Mouse (Mus musculus) embryonic facial prominence, embryonic 15.5 days (tissue): Measurements from ENCODE around the gene Kcnh2. TPM values are rescaled to one million over a fixed set of nuclear protein-coding genes. Genes with fewer than 3 reads are reported as not detected.

ENCODE experiments used
- ATAC-seq: fragments of 200-750 bp; cut with Nextera tagmentation; 2 replicates; pipeline ENCODE4 v1.8.0; 2017; ENCODE audit warnings: low read depth, moderate TSS enrichment; ENCODE audit not compliant: insufficient number of reproducible peaks, low FRiP score, low TSS enrichment
- H3K27ac ChIP-seq: fragments of 300-500 bp; sonication (generic); replicated peaks from 2 replicates; pipeline ENCODE4 v1.5.1; 2015; ENCODE audit warnings: mild to moderate bottlenecking, inconsistent platforms
- H3K27me3 ChIP-seq: fragments of 300-500 bp; sonication (generic); 2 replicates; pipeline ENCODE4 v1.6.1; 2015; ENCODE audit warnings: inconsistent platforms
- H3K36me3 ChIP-seq: fragments of 300-500 bp; sonication (generic); 2 replicates; pipeline ENCODE4 v1.6.1; 2015; ENCODE audit warnings: mild to moderate bottlenecking, inconsistent platforms
- H3K4me1 ChIP-seq: fragments of 300-500 bp; sonication (generic); 2 replicates; pipeline ENCODE4 v1.6.1; 2015; ENCODE audit warnings: inconsistent platforms
- H3K4me2 ChIP-seq: fragments of 300-500 bp; sonication (generic); replicated peaks from 2 replicates; pipeline ENCODE4 v1.6.1; 2015; ENCODE audit warnings: mild to moderate bottlenecking, inconsistent platforms
- H3K4me3 ChIP-seq: fragments of 300-500 bp; sonication (generic); replicated peaks from 2 replicates; pipeline ENCODE4 v1.5.1; 2015; ENCODE audit warnings: mild to moderate bottlenecking, inconsistent platforms
- H3K9ac ChIP-seq: fragments of 300-500 bp; sonication (generic); 2 replicates; pipeline ENCODE4 v1.6.1; 2015; ENCODE audit warnings: inconsistent platforms
- H3K9me3 ChIP-seq: fragments of 300-500 bp; sonication (generic); replicated peaks from 2 replicates; pipeline ENCODE4 v1.6.1; 2016; ENCODE audit warnings: inconsistent platforms
- WGBS: fragments of 180-500 bp; shearing (Covaris S2); methylation state at CpG from one replicate; pipeline ENCODE4 v1.1.7; 2015; 5-methylcytosine and 5-hydroxymethylcytosine counted together
- polyA plus RNA-seq: library from polyadenylated mRNA; unstranded; fragments of >200 nt; fragmentation: Nextera tagmentation; extraction: Ambion mirVana; gene quantifications from 2 replicates; pipeline ENCODE4 v1.2.1, GENCODE M21; 2015

Kcnh2 gene
- polyA plus RNA-seq, 1 experiment from 2014 or later = 5.1 TPM

DNA sequence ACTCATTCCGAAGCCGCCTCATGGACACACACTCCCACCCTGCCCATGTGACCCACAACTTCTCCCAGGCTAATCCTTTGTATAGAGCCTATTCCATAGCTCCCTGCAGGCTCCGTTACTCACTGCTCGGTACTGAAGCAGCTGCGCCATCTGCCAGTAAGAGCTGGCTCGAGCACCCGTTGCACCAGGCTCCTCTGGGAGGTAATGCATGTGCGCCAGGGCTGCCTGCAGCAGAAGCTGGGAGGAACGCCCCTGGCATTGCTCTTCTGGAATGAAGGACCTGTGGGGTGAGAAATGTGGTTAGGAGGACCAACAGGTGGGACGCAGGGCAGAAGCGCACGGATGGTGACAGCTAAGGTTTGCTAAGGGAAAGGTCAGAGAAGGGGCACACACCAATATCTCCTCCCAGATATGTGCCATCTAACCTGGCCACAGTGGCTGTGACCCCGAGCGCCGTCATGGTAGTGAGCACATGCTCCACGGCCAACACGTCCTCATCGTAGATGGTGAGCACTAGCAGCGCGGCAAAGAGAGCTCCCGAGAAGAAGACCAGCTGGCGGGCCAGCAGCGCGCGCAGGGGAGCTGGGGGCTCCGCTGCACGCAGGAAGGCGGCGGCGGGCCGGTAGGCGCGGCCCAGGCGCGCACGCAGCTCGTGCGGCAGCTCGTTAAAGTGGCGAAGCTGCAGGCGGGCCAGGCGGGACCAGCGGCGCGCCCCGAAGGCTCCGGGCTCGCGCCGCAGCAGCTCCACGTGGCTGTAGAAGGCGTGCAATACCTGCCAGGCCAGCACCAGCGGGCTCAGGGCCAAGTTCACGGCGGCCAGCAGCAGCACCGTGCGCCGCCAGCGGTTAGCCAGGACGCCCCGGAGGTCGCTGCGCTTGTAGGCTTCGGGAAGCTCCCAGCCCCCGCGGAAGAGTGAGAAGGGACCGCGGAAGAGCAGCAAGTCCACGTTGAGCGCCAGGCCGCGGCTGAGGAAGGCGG lies 36.1 kb upstream of the Kcnh2 start:
- peak; percentile 19; the same call in 1 of the 2 replicates for ATAC-seq

GRCm38 (mm10) chr5:24385887-24386550 lies 34.6 kb upstream of the Kcnh2 start:
- H3K9ac ChIP-seq = no peak overlapping the region
- no peak for ATAC-seq
- H3K36me3 ChIP-seq = no peaks in the 10 kb centered on the region
- H3K9me3 ChIP-seq = no peaks in the 10 kb centered on the region
- peaks cover 30% of the 10 kb centered on the region for H3K4me1 ChIP-seq
- 82% methylated on average over 10 of the region's 10 CpGs for WGBS
- no peak overlapping the region for H3K27ac ChIP-seq
- H3K27me3 ChIP-seq = peaks cover 45% of the 10 kb centered on the region
- no peak overlapping the region for H3K4me2 ChIP-seq
- H3K4me3 ChIP-seq = no peak overlapping the region

More for the DNA sequence above, 36.1 kb upstream of the Kcnh2 start:
- H3K4me3 ChIP-seq = peak overlapping the region; percentile 47
- H3K36me3 ChIP-seq = no peaks in the 10 kb centered on the region
- peaks cover 45% of the 10 kb centered on the region for H3K27me3 ChIP-seq
- under 1% methylated on average over 73 of the region's 73 CpGs for WGBS
- H3K9ac ChIP-seq = peak overlapping the region; percentile 24
- no peak overlapping the region for H3K27ac ChIP-seq
- peak overlapping the region; percentile 94 for H3K4me2 ChIP-seq
- H3K4me1 ChIP-seq = peaks cover 30% of the 10 kb centered on the region
- H3K9me3 ChIP-seq = no peaks in the 10 kb centered on the region

GRCm38 (mm10) chr5:24385374-24385773 lies 34.0 kb upstream of the Kcnh2 start:
- Histone ChIP-seq H3K27ac (no peak overlapping the region), H3K9me3 (no peaks in the 10 kb centered on the region), H3K4me1 (peaks cover 30% of the 10 kb centered on the region), H3K27me3 (peaks cover 45% of the 10 kb centered on the region), H3K9ac (no peak overlapping the region), H3K4me3 (no peak overlapping the region), H3K4me2 (no peak overlapping the region), H3K36me3 (no peaks in the 10 kb centered on the region)
- ATAC-seq = no peak
- 90% methylated on average over 5 of the region's 5 CpGs for WGBS

DNA sequence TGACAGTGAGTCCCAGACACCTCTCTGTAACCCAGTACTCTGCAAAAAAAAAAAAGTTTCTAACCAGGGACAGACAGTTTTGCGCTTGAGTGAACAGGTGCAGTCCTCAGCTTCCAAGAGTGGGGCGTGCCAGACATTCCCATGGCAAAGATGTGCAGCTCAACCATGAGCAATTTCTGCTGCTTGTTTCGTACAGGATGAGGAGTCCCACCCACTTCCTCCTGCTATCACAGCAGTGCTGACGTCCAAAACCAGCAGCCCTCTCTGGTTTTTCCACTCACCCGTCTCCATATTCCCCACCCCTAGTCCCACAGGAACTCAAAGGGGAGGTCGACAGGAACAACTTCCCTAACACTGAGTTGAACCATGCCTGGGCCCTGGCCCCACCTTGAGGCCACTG lies 33.0 kb upstream of the Kcnh2 start:
- no peak overlapping the region for H3K4me3 ChIP-seq
- no peak for ATAC-seq
- no peaks in the 10 kb centered on the region for H3K9me3 ChIP-seq
- 52% methylated on average over 6 of the region's 6 CpGs for WGBS
- H3K4me2 ChIP-seq = no peak overlapping the region
- H3K27ac ChIP-seq = no peak overlapping the region
- H3K4me1 ChIP-seq = peaks cover 30% of the 10 kb centered on the region
- no peaks in the 10 kb centered on the region for H3K36me3 ChIP-seq
- H3K27me3 ChIP-seq = peaks cover 42% of the 10 kb centered on the region
- H3K9ac ChIP-seq = no peak overlapping the region

DNA sequence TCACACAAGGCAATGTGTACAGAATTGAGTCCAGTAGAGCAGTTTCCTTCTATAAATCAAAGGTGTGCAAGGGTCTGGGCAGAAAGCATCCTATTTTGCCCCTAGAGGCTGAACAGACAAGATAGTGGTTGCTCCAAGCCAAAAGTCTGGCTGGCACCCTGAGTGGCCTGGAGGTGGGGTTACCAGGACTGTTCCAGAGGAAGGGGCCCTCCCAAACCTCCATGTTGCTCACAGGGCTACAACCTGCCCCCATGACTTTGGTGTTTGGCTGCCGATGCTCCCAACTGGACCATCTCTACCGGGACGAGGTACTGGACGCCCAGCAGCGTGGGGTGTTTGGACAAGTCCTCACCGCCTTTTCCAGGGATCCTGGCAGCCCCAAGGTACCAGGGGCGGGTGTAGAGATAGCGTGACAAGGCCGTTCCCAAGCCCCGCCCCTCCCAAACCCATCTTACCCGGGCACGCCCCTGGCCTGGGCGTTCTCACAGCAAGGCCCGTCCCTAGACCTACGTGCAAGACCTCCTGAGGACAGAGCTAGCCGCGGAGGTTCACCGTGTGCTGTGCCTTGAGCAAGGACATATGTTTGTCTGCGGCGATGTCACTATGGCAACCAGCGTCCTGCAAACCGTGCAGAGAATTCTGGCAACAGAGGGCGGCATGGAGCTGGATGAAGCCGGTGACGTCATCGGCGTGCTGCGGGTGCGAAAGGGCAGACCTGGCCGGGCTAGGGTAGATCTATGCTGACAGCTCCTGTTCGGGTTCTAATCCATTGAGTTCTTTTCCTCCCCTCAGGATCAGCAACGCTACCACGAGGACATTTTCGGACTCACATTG lies 31.8 kb upstream of the Kcnh2 start:
- no peak overlapping the region for H3K27ac ChIP-seq
- peak overlapping the region; percentile 51 for H3K4me3 ChIP-seq
- WGBS = 1% methylated on average over 34 of the region's 34 CpGs
- H3K4me2 ChIP-seq = peak overlapping the region; percentile 70
- H3K4me1 ChIP-seq = peaks cover 28% of the 10 kb centered on the region
- peaks cover 33% of the 10 kb centered on the region for H3K27me3 ChIP-seq
- peak overlapping the region; percentile 26 for H3K9ac ChIP-seq
- H3K36me3 ChIP-seq = no peaks in the 10 kb centered on the region
- H3K9me3 ChIP-seq = no peaks in the 10 kb centered on the region
- peak; percentile 82 for ATAC-seq

- Histone ChIP-seq H3K9me3 (no peaks in the 10 kb centered on the region), H3K27ac (no peak overlapping the region), H3K27me3 (peaks cover 26% of the 10 kb centered on the region), H3K9ac (no peak overlapping the region), H3K4me1 (peaks cover 15% of the 10 kb centered on the region), H3K36me3 (no peaks in the 10 kb centered on the region), H3K4me2 (no peak overlapping the region), H3K4me3 (no peak overlapping the region)
- WGBS = 40% methylated on average over 2 of the region's 2 CpGs
- ATAC-seq = no peak
Measured at GRCm38 (mm10) chr5:24381988-24382387, 30.6 kb upstream of the Kcnh2 start.

DNA sequence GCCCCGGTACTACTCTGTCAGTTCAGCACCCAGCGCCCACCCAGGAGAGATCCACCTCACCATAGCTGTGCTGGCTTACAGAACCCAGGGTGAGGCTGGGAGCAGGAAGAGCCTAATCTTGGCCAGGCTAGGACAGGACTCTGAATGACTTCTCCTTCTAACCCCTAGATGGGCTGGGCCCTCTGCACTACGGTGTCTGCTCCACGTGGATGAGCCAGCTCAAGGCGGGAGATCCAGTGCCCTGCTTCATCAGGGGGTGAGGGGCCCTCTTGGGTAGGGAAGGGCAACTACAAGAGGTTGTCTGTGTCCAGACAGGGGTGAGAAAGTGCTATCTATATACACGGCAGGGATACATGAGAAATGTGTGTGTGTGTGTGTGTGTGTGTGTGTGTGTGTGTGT lies 30.1 kb upstream of the Kcnh2 start:
- no peak overlapping the region for H3K9ac ChIP-seq
- peaks cover 14% of the 10 kb centered on the region for H3K4me1 ChIP-seq
- 68% methylated on average over 6 of the region's 6 CpGs for WGBS
- no peak overlapping the region for H3K4me2 ChIP-seq
- peaks cover 21% of the 10 kb centered on the region for H3K27me3 ChIP-seq
- no peak overlapping the region for H3K27ac ChIP-seq
- H3K4me3 ChIP-seq = no peak overlapping the region
- H3K36me3 ChIP-seq = no peaks in the 10 kb centered on the region
- ATAC-seq = no peak
- no peaks in the 10 kb centered on the region for H3K9me3 ChIP-seq

DNA sequence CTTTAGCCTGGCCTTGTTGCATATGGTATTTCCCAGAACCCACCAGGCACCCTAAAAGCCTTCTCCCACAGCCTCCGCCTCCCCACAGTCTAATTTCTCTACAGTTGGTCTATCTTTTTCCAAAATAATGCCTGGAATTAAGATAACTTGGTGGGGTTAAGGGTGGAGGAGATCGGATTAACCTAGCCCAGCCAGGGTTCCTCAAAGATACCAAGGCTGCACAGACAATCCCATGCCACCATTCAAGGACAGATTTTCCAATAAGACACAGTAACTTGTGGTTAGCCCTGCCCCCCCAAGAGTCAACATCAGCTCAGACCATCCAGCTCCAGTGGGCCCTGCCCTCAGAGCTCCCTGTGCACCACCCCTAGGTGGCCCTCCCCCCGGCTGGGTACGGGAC lies 29.1 kb upstream of the Kcnh2 start:
- H3K27me3 ChIP-seq = peaks cover 12% of the 10 kb centered on the region
- H3K4me1 ChIP-seq = peaks cover 14% of the 10 kb centered on the region
- H3K4me2 ChIP-seq = no peak overlapping the region
- no peaks in the 10 kb centered on the region for H3K9me3 ChIP-seq
- ATAC-seq = no peak
- H3K4me3 ChIP-seq = no peak overlapping the region
- no peak overlapping the region for H3K27ac ChIP-seq
- H3K36me3 ChIP-seq = no peaks in the 10 kb centered on the region
- H3K9ac ChIP-seq = no peak overlapping the region
- WGBS = 90% methylated on average over 4 of the region's 4 CpGs

DNA sequence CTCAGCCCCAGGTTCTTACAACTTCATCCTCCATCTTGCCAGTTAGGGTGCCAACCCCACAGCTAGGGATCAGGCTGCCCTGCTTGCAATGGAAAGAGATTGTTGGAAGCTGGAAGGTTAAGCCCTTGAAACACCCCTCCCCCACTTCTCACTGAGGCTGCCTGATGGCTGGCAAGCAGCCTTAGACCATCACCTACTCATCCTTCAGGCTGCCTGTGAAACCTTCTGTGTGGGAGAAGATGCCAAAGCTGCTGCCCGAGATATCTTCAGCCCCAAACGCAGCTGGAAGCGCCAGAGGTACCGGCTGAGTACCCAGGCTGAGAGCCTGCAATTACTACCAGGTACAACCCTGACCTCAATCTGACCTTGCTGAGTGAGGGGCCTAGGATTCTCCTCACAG lies 28.1 kb upstream of the Kcnh2 start:
- H3K4me3 ChIP-seq = no peak overlapping the region
- H3K9me3 ChIP-seq = no peaks in the 10 kb centered on the region
- peaks cover 13% of the 10 kb centered on the region for H3K4me1 ChIP-seq
- no peak for ATAC-seq
- H3K4me2 ChIP-seq = no peak overlapping the region
- 57% methylated on average over 4 of the region's 4 CpGs for WGBS
- H3K9ac ChIP-seq = no peak overlapping the region
- peaks cover 7% of the 10 kb centered on the region for H3K27me3 ChIP-seq
- no peak overlapping the region for H3K27ac ChIP-seq
- H3K36me3 ChIP-seq = no peaks in the 10 kb centered on the region

GRCm38 (mm10) chr5:24378700-24379099 lies 27.3 kb upstream of the Kcnh2 start:
- Histone ChIP-seq H3K4me2 (no peak overlapping the region), H3K27me3 (peaks cover 7% of the 10 kb centered on the region), H3K9me3 (no peaks in the 10 kb centered on the region), H3K9ac (no peak overlapping the region), H3K36me3 (no peaks in the 10 kb centered on the region), H3K4me1 (peaks cover 11% of the 10 kb centered on the region), H3K27ac (no peak overlapping the region), H3K4me3 (no peak overlapping the region)
- ATAC-seq = no peak
- WGBS = 80% methylated on average over 2 of the region's 2 CpGs
